Mouse (Mus musculus) erythroid progenitor cell, adult 5-6 weeks (primary cell): Measurements from ENCODE around the gene B230118H07Rik. TPM values are rescaled to one million over a fixed set of nuclear protein-coding genes. Genes with fewer than 3 reads are reported as not detected.

Source experiments
- ATAC-seq: replicated peaks from 2 replicates; pipeline ENCODE4 v1.8.0; 2016; ENCODE audit warnings: moderate number of reproducible peaks, mild to moderate bottlenecking, moderate TSS enrichment, inconsistent platforms; ENCODE audit not compliant: poor library complexity, low FRiP score, severe bottlenecking
- total RNA-seq, 2 experiments: library from RNA; stranded (forward) in 1 of 2; stranded (reverse) in 1 of 2; fragments of 150-400 nt in 1 of 2; fragments of 186-747, 209-891 nt in 1 of 2; gene quantifications; 2 replicates each; pipeline versions ENCODE4 v1.2.3 to v1.2.4; 2015 to 2017; ENCODE audit warnings: low replicate concordance in 2 of 2

Gene B230118H07Rik
- total RNA-seq, 2 experiments from 2014 or later, result 9.6 to 10.4 TPM

GRCm38 (mm10) chr2:101645841-101646240 lies 3.5 kb downstream of the B230118H07Rik start:
- no peak for ATAC-seq

- no peak for ATAC-seq
Observed at GRCm38 (mm10) chr2:101639840-101640350, 9.4 kb downstream of the B230118H07Rik start.

- no peak for ATAC-seq
Observed at GRCm38 (mm10) chr2:101638979-101639839, 10.1 kb downstream of the B230118H07Rik start.

DNA sequence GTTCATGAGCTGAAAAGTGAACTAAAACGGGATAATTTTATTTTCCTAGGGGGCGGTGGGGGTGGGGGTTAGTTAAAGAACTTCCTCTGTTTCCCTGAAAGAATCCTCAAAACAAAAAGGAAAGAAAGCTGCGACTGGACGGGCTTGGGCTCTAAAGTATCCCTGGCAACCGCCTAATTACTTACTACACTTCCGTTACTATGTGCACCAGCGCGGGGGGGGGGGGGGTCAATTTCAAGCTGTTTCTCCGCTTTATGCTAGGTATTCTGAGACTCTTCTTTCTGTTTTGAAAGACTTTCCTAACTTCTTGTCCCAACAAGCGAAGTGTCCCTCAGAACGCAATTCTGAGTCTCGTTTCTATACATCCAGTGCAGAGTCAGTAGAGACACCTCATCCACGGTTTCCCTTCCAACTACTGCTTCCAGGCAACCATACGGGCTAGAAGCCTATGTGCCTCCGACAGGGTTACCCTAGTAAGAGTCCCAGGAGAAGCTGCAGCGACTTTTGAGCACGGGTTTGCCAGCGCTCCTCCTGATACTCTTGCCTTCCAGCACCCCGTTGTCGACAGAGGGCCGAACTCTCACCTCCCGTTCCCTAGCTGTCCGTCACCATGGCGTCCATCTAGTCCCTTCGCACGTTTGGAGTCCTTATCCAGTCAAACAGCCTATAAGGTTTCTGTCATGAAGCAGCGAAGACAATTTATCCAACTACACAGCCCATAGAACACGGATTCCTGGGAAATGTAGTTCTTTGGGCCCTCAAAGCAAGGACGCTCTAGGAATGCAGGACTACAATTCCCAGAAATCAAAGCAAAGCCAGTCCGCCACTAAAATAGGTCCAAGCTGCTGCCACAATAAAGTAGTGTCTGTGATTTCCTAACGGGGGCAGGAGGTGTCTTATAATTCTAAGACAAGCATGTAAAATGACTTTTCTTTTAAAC lies 20.8 kb downstream of the B230118H07Rik start:
- 0 out of 2 replicates have a peak, but pooled peaks have one; percentile 59 for ATAC-seq

GRCm38 (mm10) chr2:101627227-101627626 lies 22.1 kb downstream of the B230118H07Rik start:
- no peak for ATAC-seq

DNA sequence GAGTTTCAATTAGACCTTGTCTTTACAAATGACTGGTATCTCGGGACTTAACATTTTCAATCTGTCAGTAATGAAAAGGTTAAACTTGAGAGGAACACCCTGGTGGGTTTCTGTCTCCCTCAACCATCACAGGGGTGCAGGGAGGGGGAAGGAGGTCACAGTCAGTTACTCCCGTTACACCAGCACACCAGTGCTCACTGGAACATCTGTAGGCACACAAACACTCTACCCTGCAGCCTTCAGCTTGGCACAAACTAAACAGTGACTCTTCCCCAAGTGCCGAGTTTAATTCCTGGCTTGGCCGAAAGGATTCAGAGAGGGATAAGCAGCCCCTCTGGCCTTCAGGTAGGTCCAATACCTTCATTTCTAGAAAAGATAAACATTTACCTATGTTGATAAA lies 24.8 kb downstream of the B230118H07Rik start, which contains the start of gene Rag2:
TSS of gene Rag2 (plus strand) at position 193 of the 400 bp plus-strand sequence.
- no peak for ATAC-seq

DNA sequence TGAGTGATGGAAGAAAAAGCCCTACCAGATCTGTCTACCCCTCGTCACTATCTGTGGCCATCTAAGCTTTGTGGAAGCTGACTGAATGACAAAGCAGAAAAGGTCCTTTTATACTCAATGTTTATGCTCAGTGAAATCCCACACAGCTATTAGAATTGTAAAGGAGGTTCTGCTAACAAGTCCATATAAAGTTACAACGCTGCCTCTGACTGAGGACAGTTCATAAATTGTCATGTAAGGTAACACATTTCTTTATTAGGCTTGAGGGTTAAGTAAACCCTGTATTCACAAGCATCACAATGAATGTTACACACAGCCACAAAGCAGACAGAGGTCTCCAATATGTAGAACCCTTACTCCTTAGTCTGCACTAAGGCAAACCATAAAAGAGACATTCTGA lies 25.3 kb downstream of the B230118H07Rik start:
- ATAC-seq, result no peak

GRCm38 (mm10) chr2:101623042-101623441 lies 26.3 kb downstream of the B230118H07Rik start:
- ATAC-seq, result no peak

GRCm38 (mm10) chr2:101621611-101622010 lies 27.7 kb downstream of the B230118H07Rik start:
- no peak for ATAC-seq

GRCm38 (mm10) chr2:101620899-101621298 lies 28.4 kb downstream of the B230118H07Rik start:
- no peak for ATAC-seq

DNA sequence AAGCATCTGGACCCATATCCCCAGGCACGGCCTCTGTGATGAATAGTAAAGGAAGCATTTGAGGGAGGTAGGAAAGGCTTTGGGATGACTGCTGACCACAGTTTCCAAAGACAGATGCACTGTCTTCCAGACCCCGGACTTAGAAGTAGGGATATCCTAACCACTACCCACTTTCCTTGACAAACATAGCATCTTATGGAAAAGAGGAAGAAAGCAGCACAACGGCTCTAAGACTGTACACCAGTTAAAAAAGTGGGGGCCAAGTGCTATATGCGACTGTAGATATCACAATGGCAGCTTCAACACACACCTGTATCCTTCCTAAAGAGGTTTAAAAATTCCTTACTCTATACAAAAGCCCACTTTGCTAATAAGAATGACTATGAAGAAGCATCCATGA lies 31.0 kb downstream of the B230118H07Rik start:
- ATAC-seq, result no peak

DNA sequence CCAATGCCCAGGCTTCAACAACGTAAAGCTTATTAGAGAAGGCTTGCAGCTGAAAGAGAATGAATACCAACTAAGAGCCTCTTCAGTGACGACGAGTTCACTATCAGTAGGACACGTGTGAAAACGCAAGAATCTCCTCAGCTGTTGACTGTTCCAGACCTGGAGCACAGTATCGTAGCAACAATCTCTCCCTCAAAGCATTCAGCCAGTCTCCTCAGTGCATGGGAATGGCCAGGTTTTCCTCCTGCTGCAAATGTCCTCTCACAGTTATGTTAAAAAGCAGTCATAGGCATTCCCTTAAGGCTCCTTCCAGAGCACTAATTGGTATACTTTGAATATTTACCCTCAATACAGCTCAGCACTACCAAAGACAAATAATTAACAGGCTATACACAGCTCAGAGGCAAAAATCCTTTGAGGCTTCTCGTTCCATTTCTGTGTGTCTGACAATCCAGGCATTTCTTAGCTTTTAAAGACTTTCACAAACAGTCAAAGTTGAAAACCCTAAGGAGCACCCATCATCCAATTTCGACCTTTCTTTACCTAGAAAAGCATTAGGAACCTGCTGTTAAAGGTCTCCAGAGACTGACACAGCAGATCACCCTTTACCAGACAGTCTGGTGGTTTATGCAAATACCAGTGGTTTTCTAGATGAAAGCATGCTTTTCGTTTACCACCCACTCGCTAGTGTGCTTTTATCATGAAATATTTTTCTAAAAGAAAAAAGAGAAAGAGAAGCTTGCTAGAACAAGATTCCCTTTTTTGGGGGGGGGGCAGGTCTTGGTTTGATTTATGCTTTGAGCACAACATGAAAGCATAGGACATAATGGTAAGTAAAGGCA lies 33.6 kb downstream of the B230118H07Rik start:
- ATAC-seq, result no peak

GRCm38 (mm10) chr2:101610861-101611260 lies 38.5 kb downstream of the B230118H07Rik start:
- no peak for ATAC-seq

DNA sequence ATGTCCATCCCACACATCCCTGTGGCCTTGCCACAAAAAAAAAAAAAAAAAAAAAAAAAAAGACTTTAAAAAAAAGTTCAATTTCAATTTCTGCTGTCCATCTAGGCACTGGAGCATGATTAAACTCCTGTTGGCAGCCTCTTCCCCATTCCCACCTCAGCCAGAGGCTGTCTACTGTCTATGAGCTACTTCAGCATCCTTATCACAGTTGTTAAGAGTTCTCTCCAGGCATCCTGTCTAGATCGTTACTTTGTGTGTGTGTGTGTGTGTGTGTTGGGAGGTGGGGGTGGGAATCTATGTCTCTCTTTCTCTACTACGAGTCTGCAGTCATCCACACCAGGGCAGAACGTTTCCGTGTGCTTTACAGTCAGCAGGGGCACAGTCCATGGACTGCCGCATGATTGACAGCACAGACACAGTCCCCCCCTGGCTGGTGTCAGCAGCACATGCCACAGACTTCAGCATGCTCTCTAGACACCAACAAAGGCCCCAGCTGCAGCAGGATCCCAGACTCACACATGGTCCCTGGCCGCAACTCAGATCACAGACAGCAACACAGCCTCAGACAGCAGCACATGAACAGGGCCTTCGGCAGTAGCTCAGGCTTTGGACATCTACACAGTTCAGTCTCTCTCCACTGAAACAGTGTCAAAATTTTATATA lies 41.0 kb downstream of the B230118H07Rik start:
- ATAC-seq, result no peak

GRCm38 (mm10) chr2:101603099-101603498 lies 46.2 kb downstream of the B230118H07Rik start:
- no peak for ATAC-seq

DNA sequence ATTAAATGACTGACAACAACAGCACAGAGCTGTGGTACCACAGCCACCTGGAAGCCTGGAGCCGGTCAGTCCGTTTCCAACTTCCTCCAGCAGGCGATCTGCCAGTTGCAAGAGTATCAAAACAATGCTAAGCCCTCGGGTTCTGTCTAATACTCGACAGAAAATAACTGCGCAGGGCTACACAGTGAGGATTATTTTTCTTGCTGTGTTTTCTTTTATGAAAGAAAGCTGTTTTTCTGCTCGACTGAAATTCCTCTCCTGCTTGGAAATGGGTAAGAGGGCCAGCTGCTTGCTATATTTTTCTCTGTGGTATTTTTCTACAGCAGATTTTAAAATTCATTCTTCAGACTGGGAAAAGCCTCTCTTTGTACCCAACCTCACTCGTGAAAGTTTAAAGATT lies 48.6 kb downstream of the B230118H07Rik start:
- ATAC-seq, result no peak

GRCm38 (mm10) chr2:101598190-101599181 lies 50.8 kb downstream of the B230118H07Rik start:
- no peak for ATAC-seq

DNA sequence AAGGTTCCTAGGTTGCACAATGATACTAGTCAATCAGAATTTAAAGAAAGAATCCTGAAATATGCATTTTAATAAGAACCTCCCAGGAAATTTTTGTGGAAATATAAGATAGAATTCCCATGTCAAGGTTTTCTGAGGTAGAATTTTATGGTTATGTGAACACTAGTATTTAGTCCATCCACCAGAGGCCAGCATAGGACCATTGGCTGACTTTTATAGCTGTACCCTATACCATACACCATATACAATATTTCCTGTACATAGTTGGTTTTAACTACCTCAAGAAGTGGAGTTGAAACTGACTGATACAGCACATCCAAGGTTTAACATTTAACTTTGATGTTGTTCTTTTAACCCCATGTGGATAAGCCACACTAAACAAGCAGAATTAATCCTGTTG lies 52.1 kb downstream of the B230118H07Rik start:
- ATAC-seq, result no peak
